Mouse (Mus musculus) granulocyte monocyte progenitor cell, adult 5-6 weeks (primary cell): ENCODE data around the gene Mamdc2. TPM values are rescaled to one million over a fixed set of nuclear protein-coding genes. Genes with fewer than 3 reads are reported as not detected.

Experiments
- ATAC-seq: replicated peaks from 2 replicates; pipeline ENCODE4 v1.8.0; 2016; ENCODE audit warnings: mild to moderate bottlenecking, moderate TSS enrichment, inconsistent platforms; ENCODE audit not compliant: poor library complexity, severe bottlenecking
- total RNA-seq, 2 experiments: library from RNA; stranded (forward) in 1 of 2; stranded (reverse) in 1 of 2; fragments of 200-712, 200-1000 nt in 1 of 2; fragments of >200 nt in 1 of 2; fragmentation: Nextera tagmentation in 1 of 2; gene quantifications; 2 replicates each; pipeline ENCODE4 v1.2.3; 2014 to 2017

Mamdc2 gene
- total RNA-seq, 2 experiments from 2014 or later, result not detected

DNA sequence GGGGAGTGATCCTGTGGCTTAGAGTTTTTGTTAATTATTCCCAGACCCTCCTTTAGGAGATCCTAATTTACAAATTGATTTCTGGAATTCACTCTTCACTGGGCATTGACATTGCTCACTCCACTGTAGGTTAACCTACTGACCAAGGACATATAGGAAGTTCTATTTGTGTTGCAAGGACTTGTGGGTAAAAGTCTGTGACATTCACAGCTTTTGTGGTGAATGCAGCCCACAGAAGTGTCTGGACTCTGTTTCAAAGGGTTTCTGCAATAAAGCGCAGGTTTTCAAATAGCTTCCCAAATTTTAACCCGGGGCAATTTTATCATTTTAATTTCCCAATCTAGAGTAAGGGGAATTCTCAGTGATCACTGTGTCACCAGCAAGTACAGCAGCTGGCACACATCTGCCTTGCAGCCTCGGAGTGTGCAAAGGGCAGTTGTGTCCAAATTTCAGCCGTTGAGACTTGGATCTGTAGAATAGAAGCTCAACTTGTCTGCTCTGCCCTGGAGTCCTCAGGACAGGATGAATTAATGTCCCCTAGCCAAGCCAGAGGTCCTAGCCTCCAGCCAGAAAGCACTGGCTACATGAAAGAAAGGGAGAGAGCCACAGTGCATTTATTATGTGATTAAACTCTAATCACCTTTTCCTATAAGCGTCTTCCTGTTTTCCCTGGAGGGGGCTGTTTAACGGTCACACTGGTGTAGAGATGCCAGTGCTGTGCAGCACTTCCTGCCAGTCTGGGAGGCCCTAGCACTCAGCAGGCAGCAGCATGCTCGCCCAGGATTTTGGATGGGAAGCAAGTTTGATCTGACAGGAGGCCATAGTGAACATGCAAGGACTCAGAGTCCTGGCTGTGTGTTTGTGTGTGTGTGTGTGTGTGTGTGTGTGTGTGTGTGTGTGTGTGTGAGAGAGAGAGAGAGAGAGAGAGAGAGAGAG lies 3.1 kb downstream of the Mamdc2 start:
- ATAC-seq, result peak; percentile 60

DNA sequence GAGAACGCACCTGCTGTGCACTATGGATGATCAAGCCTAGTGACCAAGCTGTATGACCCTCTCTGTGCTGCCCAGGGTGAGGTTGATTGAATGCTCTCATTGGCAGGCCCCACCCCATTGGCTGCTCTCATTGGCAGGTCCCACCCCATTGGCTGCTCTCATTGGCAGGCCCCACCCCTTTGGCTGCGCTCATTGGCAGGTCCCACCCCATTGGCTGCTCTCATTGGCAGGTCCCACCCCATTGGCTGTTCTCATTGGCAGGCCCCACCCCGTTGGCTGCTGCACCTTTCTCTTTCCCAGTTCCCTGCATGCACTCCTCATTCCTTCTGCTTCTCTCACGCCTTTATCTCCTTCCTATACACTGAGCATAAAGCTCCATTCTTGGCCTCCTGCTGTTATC lies 12.5 kb downstream of the Mamdc2 start:
- no peak for ATAC-seq

DNA sequence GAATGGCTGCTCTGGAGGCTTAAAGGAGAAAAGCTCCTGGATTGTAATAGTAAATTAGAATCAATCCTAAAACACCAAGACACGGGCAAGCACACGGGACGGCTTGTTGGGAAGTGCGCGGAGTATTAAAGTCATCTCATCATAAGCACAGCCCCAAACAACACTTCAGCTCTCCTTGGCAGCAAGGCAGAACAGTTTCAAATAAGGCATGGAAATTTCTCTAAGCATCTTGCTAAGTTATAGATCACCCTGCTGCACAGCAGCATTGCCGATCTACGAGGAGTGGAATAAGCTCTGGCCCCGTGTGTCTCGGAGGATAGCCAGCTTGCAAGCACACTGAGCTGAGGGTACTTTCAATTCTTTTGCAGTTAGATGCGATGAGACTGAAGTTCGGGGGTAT lies 13.8 kb downstream of the Mamdc2 start:
- no peak for ATAC-seq

DNA sequence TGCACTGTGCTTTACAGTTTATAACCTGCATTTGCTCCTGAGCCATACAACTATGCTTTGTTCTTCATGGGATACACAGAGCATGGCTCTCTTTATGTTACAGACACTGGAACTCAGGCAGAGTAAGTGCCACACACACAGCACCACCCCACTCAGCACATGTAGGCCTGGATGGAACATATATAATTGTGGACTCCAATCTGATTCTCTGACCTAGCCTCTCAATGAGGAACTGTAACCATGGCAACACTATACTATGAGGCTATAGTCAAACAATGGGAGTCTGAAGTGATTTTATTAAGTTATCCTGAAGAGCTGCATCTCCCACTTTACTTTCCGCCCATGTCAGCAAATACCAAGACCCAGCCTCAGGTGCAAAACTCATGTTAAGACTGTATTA lies 30.6 kb downstream of the Mamdc2 start:
- no peak for ATAC-seq

DNA sequence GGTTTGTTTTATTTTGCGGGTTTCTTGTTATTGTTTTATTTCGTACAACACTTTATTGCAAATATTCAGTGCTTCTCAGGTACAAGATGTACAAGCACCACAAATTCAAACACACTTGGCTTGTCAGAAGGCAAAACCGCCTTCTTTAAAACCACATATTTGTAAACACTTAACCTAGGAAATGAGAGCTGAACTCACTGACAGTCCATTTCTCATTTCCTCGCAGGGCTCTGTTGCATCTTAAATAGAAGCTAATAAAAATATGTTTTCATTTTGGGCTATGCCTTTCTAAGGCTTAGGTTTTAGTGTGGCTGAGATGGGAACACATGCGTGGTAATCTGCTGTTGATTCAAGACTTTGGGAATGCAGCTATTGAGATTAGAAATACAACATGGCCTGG lies 37.4 kb downstream of the Mamdc2 start:
- ATAC-seq, result no peak

DNA sequence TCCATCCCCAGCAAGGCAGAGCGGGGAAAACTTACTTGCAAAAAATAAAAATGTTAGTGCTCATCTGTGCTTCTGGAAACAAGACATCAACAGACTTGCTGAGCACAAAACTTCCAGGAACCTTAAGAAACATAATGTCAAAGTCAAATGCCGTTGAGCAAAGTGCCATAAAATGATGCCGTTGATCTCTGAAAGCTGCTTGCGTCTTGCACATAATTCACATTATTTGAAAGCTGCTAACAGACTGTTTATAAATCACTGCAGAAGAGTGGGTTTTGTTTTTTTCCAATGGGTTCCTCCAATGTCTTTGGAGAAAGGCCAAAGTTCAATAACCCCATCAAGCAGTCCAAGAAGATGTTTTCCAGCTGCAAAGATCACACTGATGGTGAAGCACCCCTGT lies 37.9 kb downstream of the Mamdc2 start:
- no peak for ATAC-seq

DNA sequence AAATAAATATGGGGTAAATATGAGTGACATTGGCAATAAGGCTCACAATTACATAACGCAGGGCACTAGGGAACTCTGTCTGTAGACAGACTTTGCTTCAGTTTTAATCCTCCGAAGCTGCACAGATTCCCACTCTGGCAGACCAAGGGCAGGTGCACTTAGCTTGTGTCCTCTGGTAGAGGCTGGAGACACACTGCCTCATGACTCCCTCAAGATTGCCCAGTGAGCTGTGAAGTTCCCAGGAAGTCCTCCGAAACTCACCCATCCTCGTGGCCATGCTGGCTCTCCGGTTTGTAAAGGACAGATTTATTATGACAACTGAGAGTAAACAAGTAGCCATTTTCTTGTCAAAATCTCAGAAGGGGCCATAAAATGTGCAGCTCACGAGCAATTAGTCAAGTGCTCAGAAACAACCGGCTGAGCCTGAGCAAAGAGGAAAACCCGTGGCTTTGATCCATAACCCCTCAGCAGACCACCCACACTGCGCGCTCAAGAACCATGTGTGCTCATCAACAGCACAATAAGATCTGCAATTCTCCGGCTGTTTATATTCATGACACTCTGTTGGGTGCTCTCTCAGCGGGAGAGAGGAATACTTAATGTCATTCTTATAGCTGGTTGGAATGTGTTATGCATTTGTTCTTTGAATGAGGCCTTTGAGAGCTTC lies 46.6 kb downstream of the Mamdc2 start:
- ATAC-seq, result no peak

DNA sequence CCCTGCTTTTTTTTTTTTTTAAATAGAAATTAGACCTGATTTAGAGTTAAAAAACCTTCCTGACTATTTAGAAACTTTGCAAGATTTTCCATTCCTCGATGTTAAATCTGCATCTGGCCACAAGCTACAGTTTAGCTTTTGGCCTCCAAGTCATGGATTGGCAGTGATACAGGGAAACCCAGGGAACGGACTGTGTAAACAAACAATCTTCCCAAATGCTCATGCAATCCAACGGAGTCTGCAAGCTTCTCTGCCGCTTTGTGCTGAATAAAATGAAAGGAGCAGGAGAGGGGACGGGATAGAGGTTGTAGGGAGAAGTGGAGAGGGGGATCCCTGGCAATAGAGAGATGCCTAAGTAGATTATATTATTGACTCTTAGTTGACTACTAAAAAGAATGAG lies 47.8 kb downstream of the Mamdc2 start:
- ATAC-seq, result no peak

DNA sequence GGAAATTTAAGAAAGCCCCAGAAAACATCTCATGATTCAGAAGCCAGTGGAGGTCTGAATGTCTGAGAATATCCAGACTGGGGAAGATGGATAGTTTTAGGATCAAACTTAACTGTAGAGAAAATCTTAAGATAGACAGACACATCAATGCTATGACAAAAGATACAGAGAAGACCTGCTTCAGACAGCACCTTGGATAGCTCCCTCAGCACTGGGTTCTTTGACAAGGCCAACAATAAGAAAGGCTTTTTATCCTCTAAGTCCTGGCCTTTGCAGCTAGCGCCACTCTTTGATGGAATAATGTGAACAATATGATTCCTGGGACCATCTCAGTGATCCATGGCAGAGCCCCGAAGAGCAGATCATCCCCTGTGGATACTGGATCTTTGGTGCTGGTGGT lies 52.3 kb downstream of the Mamdc2 start:
- ATAC-seq, result no peak

DNA sequence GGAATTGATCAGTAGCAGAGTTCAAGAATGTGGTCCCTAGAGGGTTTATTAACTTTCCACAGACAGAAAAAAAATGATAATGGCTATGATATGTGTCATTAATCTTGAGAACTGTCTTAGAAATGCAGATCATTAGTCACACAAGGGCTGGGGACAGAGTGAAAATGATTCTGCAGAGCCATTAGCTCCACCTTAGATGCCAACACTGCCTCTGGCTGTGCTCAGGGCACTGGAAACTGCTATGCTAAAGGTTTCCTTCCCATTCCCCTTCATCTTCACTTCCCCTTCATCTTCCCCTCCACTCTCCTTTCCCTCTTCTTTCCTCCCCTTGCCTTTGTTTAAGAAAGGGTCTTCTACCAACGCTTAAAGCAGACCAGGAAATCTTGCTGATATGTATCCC lies 53.6 kb downstream of the Mamdc2 start:
- no peak for ATAC-seq

DNA sequence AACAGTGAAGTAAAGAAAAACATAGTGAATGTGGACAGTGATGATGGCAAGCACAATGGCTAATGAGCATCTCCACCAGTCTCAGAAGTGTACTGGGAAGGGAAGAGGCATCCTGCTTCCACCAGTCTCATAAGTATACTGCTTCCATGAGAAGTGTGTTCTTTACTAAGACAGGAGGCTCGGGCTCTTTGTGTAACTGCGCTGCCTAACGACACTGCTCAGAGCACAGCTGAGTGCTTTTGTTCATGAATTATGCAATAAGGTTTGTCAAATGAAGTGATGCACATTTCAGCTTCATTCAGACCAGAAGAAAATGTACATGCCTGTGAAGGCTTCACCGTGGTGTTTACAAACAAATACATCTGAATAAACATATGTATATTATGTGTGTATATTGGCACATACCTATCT lies 59.4 kb downstream of the Mamdc2 start:
- ATAC-seq, result no peak

DNA sequence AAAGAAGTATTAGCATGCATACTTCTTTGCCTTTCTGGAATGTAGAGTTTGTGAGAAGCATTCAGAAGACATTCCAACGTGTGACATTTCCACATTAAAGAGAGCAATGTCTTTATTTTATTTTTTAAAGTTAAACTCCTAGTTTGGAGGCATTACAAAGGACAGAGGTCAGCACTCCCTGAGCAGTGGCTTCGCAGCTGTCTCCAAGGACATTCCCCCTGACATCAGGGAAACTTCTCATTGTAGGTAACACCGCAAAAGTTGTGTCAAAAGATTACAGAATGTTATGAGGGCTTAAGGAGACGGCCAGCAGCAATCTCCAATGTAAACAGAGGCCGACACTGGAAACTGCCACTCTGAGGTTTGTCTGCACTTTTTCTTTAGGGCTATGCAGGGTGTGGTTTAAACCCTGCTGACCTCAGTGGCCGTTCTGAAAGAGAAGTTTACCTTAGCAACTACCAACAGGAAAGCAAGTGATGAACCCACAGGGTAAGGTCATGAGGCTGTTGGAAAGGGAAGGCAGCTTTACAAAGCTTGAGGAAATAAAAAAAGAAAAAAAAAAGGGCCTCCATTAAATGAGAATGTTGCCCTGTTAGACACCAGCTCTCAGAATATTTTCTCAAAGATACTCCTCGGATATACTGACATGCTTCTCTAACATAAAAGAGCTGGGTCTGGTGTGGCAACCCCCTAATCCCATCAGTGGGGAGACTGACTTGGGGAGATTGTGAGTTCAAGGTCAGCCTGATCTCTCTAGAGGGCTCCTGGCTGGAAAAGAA lies 60.0 kb downstream of the Mamdc2 start:
- peak; percentile 69 for ATAC-seq

DNA sequence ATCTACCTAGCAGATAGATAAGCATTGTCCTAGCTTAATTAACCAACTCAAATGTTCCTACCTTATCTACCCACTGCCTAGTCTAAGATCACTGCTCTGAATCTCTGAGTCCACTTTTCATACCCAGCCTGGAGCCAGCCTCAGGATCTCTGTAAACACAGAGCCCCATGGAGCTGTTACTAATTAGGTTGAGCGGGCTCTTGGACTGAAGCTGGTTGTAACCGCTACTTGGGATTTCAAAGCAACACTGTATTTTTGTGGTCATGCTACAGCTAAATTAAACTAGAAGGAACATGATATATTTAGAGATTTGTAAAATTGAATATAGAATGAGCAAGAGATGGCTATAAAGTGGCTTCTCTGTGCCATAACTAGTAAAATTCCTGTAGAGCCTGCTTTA lies 65.8 kb downstream of the Mamdc2 start:
- no peak for ATAC-seq

DNA sequence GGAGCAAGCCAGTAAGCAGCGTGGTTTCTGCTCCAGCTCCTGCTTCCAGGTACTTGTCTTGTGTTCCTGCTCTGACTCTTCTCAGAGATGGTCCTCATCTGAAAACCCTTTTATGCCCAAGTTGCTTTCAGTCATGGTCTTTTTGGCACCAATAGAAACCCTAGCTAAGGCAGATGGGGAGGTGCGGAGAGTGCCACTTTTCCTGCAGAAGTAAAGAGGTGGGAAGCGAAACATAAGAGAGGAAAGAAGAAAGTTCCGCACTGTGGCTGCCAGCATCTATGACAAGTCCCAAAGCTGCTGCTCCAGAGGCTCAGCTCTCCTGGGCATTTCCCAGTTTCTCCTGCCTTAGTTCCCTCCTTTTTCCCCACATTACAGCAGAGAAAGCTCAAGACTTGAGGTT lies 67.3 kb downstream of the Mamdc2 start:
- ATAC-seq, result no peak

DNA sequence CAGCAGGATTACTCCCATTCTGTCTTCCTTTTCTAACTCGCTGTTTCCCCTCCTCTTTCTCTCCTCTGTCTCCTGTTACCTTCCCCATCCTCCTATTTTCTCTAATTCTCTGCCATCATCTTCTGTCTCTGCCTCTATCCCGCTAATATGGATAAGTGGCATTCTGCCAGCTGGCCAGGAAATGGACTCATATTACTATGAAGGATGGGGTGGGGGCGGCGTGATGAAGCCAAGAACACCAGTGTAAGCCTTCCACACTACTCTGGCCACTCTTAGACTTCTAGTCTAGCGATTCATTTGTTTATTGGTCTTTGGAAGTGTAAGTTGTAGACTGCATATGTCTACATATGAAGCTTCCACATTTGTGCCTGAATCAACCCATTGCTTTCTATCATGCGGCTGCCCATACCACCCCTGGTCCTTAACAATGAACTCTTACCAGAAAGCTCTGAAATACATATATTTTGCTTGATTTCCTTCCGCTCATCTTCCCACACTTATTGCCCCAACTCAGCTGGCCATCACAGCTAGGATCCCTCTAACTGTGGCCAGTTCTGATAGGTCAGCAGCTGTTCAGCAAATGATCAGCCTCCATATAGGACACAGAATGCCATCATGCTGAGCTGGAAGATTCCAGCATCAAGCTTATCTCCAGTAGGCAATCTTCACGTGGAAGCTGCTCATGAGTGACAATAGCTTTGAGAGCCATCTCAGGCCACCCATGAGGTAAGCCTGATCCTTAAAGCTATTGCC lies 68.3 kb downstream of the Mamdc2 start:
- ATAC-seq, result no peak

DNA sequence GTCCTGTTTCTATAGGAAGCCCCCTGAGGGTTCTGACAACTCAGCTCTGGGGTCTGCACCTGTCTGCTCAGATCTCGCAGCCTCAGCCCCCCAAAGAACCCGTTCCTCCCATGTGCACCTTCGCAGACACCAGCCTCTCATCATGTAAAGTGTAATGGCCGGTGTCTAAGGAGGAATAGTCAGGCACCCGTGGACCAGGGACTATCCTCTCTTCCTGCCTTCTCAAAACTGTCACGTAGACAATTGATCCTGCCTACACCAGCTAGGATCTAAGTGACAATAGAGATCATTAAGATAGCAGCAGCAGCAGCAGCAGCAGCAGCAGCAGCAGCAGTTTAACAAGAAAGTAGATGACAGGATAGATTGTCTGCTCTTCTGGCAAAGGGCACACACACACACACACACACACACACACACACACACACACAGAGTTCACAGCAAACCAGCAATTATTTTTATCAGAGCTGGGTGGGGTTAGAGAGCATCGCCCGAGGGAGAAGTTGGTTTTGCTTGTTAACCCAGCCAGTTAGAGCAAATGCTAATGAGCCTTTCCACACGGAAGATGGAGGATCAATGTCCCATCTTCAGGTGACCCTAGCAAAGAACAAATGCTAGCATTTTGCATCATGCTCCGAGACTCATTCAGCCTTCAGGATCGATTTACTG lies 71.6 kb downstream of the Mamdc2 start:
- ATAC-seq, result no peak

DNA sequence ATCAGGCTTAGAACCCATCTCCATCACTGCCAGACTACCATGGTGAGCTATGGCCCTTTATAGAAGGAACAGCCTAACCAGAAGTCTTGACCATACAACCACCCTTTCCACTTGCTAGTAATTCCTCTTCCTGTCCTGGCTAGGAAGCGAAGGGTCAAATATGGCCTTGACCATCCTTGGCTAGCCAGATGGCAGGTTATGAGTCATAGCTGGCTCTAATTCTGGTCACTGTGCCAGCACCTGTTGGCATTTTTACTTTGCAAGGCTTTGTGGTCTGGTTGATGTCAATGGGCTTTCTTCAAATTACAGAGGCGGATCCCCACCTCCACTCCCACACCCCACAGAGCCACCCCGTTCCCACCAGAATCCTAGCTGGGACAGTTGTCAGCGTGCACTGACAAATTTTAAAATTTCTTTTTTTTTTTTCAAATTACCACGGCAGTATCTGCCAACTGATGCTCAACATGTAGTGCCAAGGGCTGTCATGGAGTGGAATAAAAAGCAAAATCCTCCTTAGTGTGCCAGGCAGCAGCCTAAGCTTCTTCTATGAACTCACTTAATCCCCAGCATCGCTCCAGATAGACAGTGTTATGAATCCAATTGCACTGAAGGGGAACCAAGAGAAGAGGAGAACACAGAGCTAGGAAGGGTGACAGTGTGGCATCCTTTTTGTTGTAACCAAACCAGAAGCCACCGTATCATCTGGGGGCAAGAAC lies 73.1 kb downstream of the Mamdc2 start:
- no peak for ATAC-seq

DNA sequence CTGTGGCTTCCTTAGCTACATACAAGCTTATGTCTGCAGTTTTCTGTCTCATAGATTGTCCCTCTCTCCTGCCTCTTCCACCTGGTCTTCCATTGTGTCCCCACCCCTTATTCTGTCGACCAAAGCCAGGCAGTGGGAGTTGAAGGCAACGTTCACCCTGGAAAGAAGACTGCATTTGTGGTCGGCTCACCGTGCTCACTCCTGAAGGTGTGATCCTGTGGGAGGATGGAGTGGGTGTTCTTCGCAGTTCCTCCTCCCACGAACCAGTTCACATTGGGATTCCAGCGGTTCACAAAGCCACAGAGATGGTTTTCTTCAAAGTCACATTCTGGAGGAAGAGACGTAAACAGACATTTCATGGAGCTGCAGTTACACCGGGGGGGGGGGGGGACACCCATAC lies 74.5 kb downstream of the Mamdc2 start:
- no peak for ATAC-seq

DNA sequence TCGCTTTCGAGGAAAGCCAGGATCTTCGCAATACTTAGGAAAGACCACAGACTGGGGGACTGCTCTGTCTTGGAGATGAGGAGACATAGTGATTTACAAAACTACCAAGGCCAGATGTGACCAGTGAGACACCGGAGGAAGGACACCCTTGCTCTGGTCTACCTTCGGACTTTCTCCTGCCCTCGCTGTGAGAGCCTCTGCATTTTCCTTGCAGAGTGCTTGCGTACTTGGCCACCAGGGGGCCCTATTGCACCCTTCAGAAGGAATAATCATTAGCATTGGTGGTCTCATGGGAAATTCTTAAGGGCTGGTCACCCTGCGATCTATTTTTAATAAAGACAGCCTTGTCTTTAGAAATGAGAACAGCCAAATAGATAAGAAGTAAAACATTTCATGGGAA lies 75.0 kb downstream of the Mamdc2 start:
- ATAC-seq, result peak; percentile 52
